Mouse (Mus musculus): ENCODE measurements around the gene Ghrh.

- TF ChIP-seq CTCF (IDR thresholded peaks at IDR 0.05; ENCODE audit: low read depth), result peak; percentile 91
- no peak for TF ChIP-seq EP300 (optimal IDR thresholded peaks at IDR 0.05)
These were observed 55.2 kb downstream of the Ghrh start for GRCm38 (mm10) chr2:157292093-157292492.

Measured in stomach, postnatal 0 days (tissue).